Mouse (Mus musculus): ENCODE data around the gene Xpo1. TPM values are rescaled to one million over a fixed set of nuclear protein-coding genes. Genes with fewer than 3 reads are reported as not detected.
A peak's percentile ranks its signal among the peaks of the same experiment; 100 is the strongest.
"Not testable (repeated sequence)": the region's sequence is repeated elsewhere in the genome, so short reads cannot be mapped to it uniquely, and the experiment has no call there.

Xpo1 gene
- total RNA-seq (2021): 10 to 100 TPM; 19.9 to 26.5 TPM
- long read RNA-seq, experiment 1, full-length matches to known transcripts: 13 of 18 reads
- long read RNA-seq, experiment 1, partial matches to known transcripts: 1 of 18 reads
- long read RNA-seq, experiment 1, other reads (novel, unspliced or antisense): 4 of 18 reads
- long read RNA-seq, experiment 2, full-length matches to known transcripts: 11 of 18 reads
- long read RNA-seq, experiment 2, partial matches to known transcripts: 4 of 18 reads
- long read RNA-seq, experiment 2, other reads (novel, unspliced or antisense): 3 of 18 reads

- DNase-seq (ENCODE audit: low spot score): peak; percentile 100
These were observed at the start of gene Xpo1 for GRCm38 (mm10) chr11:23255427-23256193. Xpo1 (plus strand) TSS chr11:23256041.

- no peak for DNase-seq (ENCODE audit: low spot score)
These were observed 46.1 kb upstream of the Xpo1 start for GRCm38 (mm10) chr11:23209717-23210116.

GRCm38 (mm10) chr11:23210590-23211510, 45.0 kb upstream of the Xpo1 start:
- DNase-seq (ENCODE audit: low spot score): peak; percentile 3

- DNase-seq (ENCODE audit: low spot score): no peak
These were observed 38.4 kb upstream of the Xpo1 start for GRCm38 (mm10) chr11:23217430-23217829.

GRCm38 (mm10) chr11:23236015-23236414, 19.8 kb upstream of the Xpo1 start:
- no peak for DNase-seq (ENCODE audit: low spot score)

GRCm38 (mm10) chr11:23253931-23254330, 1.9 kb upstream of the Xpo1 start:
- no peak for DNase-seq (ENCODE audit: low spot score)

GRCm38 (mm10) chr11:23254548-23254947, 1.3 kb upstream of the Xpo1 start:
- DNase-seq (ENCODE audit: low spot score): no peak

- DNase-seq (ENCODE audit: low spot score): no peak
These were observed 801 bp upstream of the Xpo1 start for GRCm38 (mm10) chr11:23255053-23255426.

GRCm38 (mm10) chr11:23256194-23256802, 457 bp downstream of the Xpo1 start:
- DNase-seq (ENCODE audit: low spot score): no peak

- peak; percentile 83 for DNase-seq (ENCODE audit: low spot score)
These were observed 1.2 kb downstream of the Xpo1 start for GRCm38 (mm10) chr11:23256803-23257704.

GRCm38 (mm10) chr11:23259073-23259472, 3.2 kb downstream of the Xpo1 start:
- DNase-seq (ENCODE audit: low spot score): no peak

- no peak for DNase-seq (ENCODE audit: low spot score)
These were observed 3.6 kb downstream of the Xpo1 start for GRCm38 (mm10) chr11:23259481-23259880.

GRCm38 (mm10) chr11:23260186-23260585, 4.3 kb downstream of the Xpo1 start:
- DNase-seq (ENCODE audit: low spot score): no peak

- no peak for DNase-seq (ENCODE audit: low spot score)
These were observed 5.6 kb downstream of the Xpo1 start for GRCm38 (mm10) chr11:23261490-23261889.

- DNase-seq (ENCODE audit: low spot score): no peak
These were observed 9.1 kb downstream of the Xpo1 start for GRCm38 (mm10) chr11:23264949-23265348.

GRCm38 (mm10) chr11:23271770-23272724, 16.2 kb downstream of the Xpo1 start:
- peak; percentile 61 for DNase-seq (ENCODE audit: low spot score)

- no peak for DNase-seq (ENCODE audit: low spot score)
These were observed 19.9 kb downstream of the Xpo1 start for GRCm38 (mm10) chr11:23275780-23276179.

GRCm38 (mm10) chr11:23284469-23284868, 28.6 kb downstream of the Xpo1 start:
- no peak for DNase-seq (ENCODE audit: low spot score)

- not testable (repeated sequence) for DNase-seq (ENCODE audit: low spot score)
These were observed 33.0 kb downstream of the Xpo1 start for GRCm38 (mm10) chr11:23288866-23289265.
